Mouse (Mus musculus) left cerebral cortex, adult 8-10 months (tissue): ENCODE measurements around the gene 2900026A02Rik. TPM values are rescaled to one million over a fixed set of nuclear protein-coding genes. Genes with fewer than 3 reads are reported as not detected.

ENCODE experiments used
- DNase-seq, 2 experiments: peaks; one replicate each; pipeline ENCODE4 v3.0.0; 2022; ENCODE audit warnings: low spot score in 2 of 2
- total RNA-seq, 4 experiments: library from RNA; stranded (reverse); gene quantifications; 2 replicates each; pipeline ENCODE4 v1.2.4; 2022

The 2900026A02Rik gene
- total RNA-seq, 4 experiments from 2014 or later, result 33.9 to 38.7 (median 35.5) TPM

- DNase-seq, result no peak
Observed at GRCm38 (mm10) chr5:113100422-113100821, 120.6 kb downstream of the 2900026A02Rik start.

GRCm38 (mm10) chr5:113099546-113099945 lies 121.5 kb downstream of the 2900026A02Rik start:
- DNase-seq, result peak in 1 of 2 experiments; percentile 91

GRCm38 (mm10) chr5:113097551-113097950 lies 123.5 kb downstream of the 2900026A02Rik start:
- DNase-seq, result no peak

GRCm38 (mm10) chr5:113095456-113095855 lies 125.6 kb downstream of the 2900026A02Rik start:
- no peak for DNase-seq

GRCm38 (mm10) chr5:113092406-113092805 lies 128.6 kb downstream of the 2900026A02Rik start:
- no peak for DNase-seq

GRCm38 (mm10) chr5:113091162-113091561 lies 129.9 kb downstream of the 2900026A02Rik start:
- no peak for DNase-seq

GRCm38 (mm10) chr5:113090750-113091149 lies 130.3 kb downstream of the 2900026A02Rik start:
- no peak for DNase-seq

- no peak for DNase-seq
Observed at GRCm38 (mm10) chr5:113090077-113090690, 130.9 kb downstream of the 2900026A02Rik start.

GRCm38 (mm10) chr5:113087465-113087864 lies 133.6 kb downstream of the 2900026A02Rik start:
- no peak for DNase-seq

GRCm38 (mm10) chr5:113086990-113087389 lies 134.0 kb downstream of the 2900026A02Rik start:
- no peak for DNase-seq

- DNase-seq, result no peak
Observed at GRCm38 (mm10) chr5:113086439-113086838, 134.6 kb downstream of the 2900026A02Rik start.

GRCm38 (mm10) chr5:113085931-113086330 lies 135.1 kb downstream of the 2900026A02Rik start:
- no peak for DNase-seq

GRCm38 (mm10) chr5:113084309-113084708 lies 136.7 kb downstream of the 2900026A02Rik start:
- DNase-seq, result no peak

GRCm38 (mm10) chr5:113082356-113083168 lies 138.5 kb downstream of the 2900026A02Rik start:
- DNase-seq, result no peak

- DNase-seq, result no peak
Observed at GRCm38 (mm10) chr5:113081439-113081838, 139.6 kb downstream of the 2900026A02Rik start, which contains the start of gene Crybb3. Gene Crybb3 (minus strand): TSS chr5:113081584.

GRCm38 (mm10) chr5:113081020-113081419 lies 140.0 kb downstream of the 2900026A02Rik start:
- no peak for DNase-seq

- DNase-seq, result no peak
Observed at GRCm38 (mm10) chr5:113079783-113080182, 141.3 kb downstream of the 2900026A02Rik start.

- DNase-seq, result no peak
Observed at GRCm38 (mm10) chr5:113078686-113079085, 142.3 kb downstream of the 2900026A02Rik start.

- DNase-seq, result no peak
Observed at GRCm38 (mm10) chr5:113070017-113070416, 151.0 kb downstream of the 2900026A02Rik start, which contains the start of gene Crybb2. Gene Crybb2 (minus strand): TSS chr5:113070117.

- peak; percentile 33 to 70 for DNase-seq
Observed at GRCm38 (mm10) chr5:113054308-113054707, 166.7 kb downstream of the 2900026A02Rik start.

GRCm38 (mm10) chr5:113050581-113051185 lies 170.4 kb downstream of the 2900026A02Rik start:
- no peak for DNase-seq

- peak in 1 of 2 experiments; percentile 29 for DNase-seq
Observed at GRCm38 (mm10) chr5:113049876-113050275, 171.2 kb downstream of the 2900026A02Rik start.
